Mouse (Mus musculus): Measurements from ENCODE around the gene Gm1979. TPM values are rescaled to one million over a fixed set of nuclear protein-coding genes. Genes with fewer than 3 reads are reported as not detected.
"Not testable (repeated sequence)": the region's sequence is repeated elsewhere in the genome, so short reads cannot be mapped to it uniquely, and the experiment has no call there.

Gene Gm1979
- polyA plus RNA-seq, 1 experiment from 2014 or later: 0.29 TPM

- not testable (repeated sequence) for H3K9me3 ChIP-seq (ENCODE audit: control insufficient read depth, low read length); H3K27ac ChIP-seq (ENCODE audit: low read length); H3K9ac ChIP-seq (replicated peaks; ENCODE audit: low read depth, low read length); H3K36me3 ChIP-seq (ENCODE audit: control insufficient read depth, insufficient read depth); H3K27me3 ChIP-seq (replicated peaks; ENCODE audit: control insufficient read depth, insufficient read depth, low read length); H3K4me3 ChIP-seq (replicated peaks; ENCODE audit: low read length); H3K4me2 ChIP-seq (ENCODE audit: low read length); ATAC-seq; H3K4me1 ChIP-seq (replicated peaks; ENCODE audit: control insufficient read depth, insufficient read depth, low read length)
- WGBS: 80% methylated on average over 2 of the region's 2 CpGs
Observed at GRCm38 (mm10) chr5:25954317-25954716, 50.3 kb downstream of the Gm1979 start, which contains the start of gene Gm21671. Gm21671 (minus strand) TSS chr5:25954417.

Other genes starting within 250 kb of the Gm1979 start
- 50.8 and 57.8 TPM in 2 replicates for gene Actr3b, start 244.8 kb downstream of the Gm1979 start, polyA plus RNA-seq (2015; fragmentation: Nextera tagmentation; extraction: Ambion mirVana)
- 0.11 TPM in 1 of 2 replicates, not detected in the other for gene Gm21663, start 62.4 kb downstream of the Gm1979 start, polyA plus RNA-seq (2015; fragmentation: Nextera tagmentation; extraction: Ambion mirVana)
- 0.11 TPM in 1 of 2 replicates, not detected in the other for gene Gm21671, start 50.4 kb downstream of the Gm1979 start, polyA plus RNA-seq (2015; fragmentation: Nextera tagmentation; extraction: Ambion mirVana)
- 0.11 TPM in 1 of 2 replicates, not detected in the other for gene Gm21680, start 32.1 kb downstream of the Gm1979 start, polyA plus RNA-seq (2015; fragmentation: Nextera tagmentation; extraction: Ambion mirVana)
- 0.28 TPM in 1 of 2 replicates, not detected in the other for gene Gm21698, start 16.1 kb downstream of the Gm1979 start, polyA plus RNA-seq (2015; fragmentation: Nextera tagmentation; extraction: Ambion mirVana)
- not detected in 2 replicates for gene Gm5862, start 18.1 kb upstream of the Gm1979 start, polyA plus RNA-seq (2015; fragmentation: Nextera tagmentation; extraction: Ambion mirVana)
- gene Speer4a, start 34.8 kb upstream of the Gm1979 start, polyA plus RNA-seq (2015; fragmentation: Nextera tagmentation; extraction: Ambion mirVana): 0.19 TPM in 1 of 2 replicates, not detected in the other
- gene Gm7347, start 53.8 kb upstream of the Gm1979 start, polyA plus RNA-seq (2015; fragmentation: Nextera tagmentation; extraction: Ambion mirVana): 0.06 TPM in 1 of 2 replicates, not detected in the other
- not detected in 2 replicates for gene Gm10471, start 84.5 kb upstream of the Gm1979 start, polyA plus RNA-seq (2015; fragmentation: Nextera tagmentation; extraction: Ambion mirVana)
- gene 5031410I06Rik, start 100.6 kb upstream of the Gm1979 start, polyA plus RNA-seq (2015; fragmentation: Nextera tagmentation; extraction: Ambion mirVana): not detected in 2 replicates
- gene Gm10220, start 116.6 kb upstream of the Gm1979 start, polyA plus RNA-seq (2015; fragmentation: Nextera tagmentation; extraction: Ambion mirVana): not detected in 2 replicates

Data from forebrain, embryonic 16.5 days (tissue).